Mouse (Mus musculus): ENCODE results near the gene Nkd2. TPM values are rescaled to one million over a fixed set of nuclear protein-coding genes. Genes with fewer than 3 reads are reported as not detected.

The Nkd2 gene
- polyA plus RNA-seq, 1 experiment from 2014 or later, result 18.1 TPM

Other genes starting within 250 kb of the Nkd2 start
- gene Clptm1l, start 243.6 kb downstream of the Nkd2 start, polyA plus RNA-seq (2016; fragmentation: Nextera tagmentation; extraction: Ambion mirVana), result 106 and 107 TPM in 2 replicates
- gene Tert, start 220.7 kb downstream of the Nkd2 start, polyA plus RNA-seq (2016; fragmentation: Nextera tagmentation; extraction: Ambion mirVana), result 5.6 and 7.2 TPM in 2 replicates
- gene Slc6a18, start 169.6 kb downstream of the Nkd2 start, polyA plus RNA-seq (2016; fragmentation: Nextera tagmentation; extraction: Ambion mirVana), result not detected in 2 replicates
- 0.34 TPM in 1 of 2 replicates, not detected in the other for gene Slc6a19, start 142.8 kb downstream of the Nkd2 start, polyA plus RNA-seq (2016; fragmentation: Nextera tagmentation; extraction: Ambion mirVana)
- gene Slc12a7, start 114.5 kb downstream of the Nkd2 start, polyA plus RNA-seq (2016; fragmentation: Nextera tagmentation; extraction: Ambion mirVana), result 43.4 and 53.4 TPM in 2 replicates
- gene Trip13, start 90.2 kb upstream of the Nkd2 start, polyA plus RNA-seq (2016; fragmentation: Nextera tagmentation; extraction: Ambion mirVana), result 51.5 and 61.9 TPM in 2 replicates
- 56.3 and 64.6 TPM in 2 replicates for gene Brd9, start 90.2 kb upstream of the Nkd2 start, polyA plus RNA-seq (2016; fragmentation: Nextera tagmentation; extraction: Ambion mirVana)
- gene Zdhhc11, start 116.2 kb upstream of the Nkd2 start, polyA plus RNA-seq (2016; fragmentation: Nextera tagmentation; extraction: Ambion mirVana), result not detected in 2 replicates
- gene Tppp, start 161.8 kb upstream of the Nkd2 start, polyA plus RNA-seq (2016; fragmentation: Nextera tagmentation; extraction: Ambion mirVana), result 0.85 and 2.8 TPM in 2 replicates
- 17.0 and 22.8 TPM in 2 replicates for gene Cep72, start 214.7 kb upstream of the Nkd2 start, polyA plus RNA-seq (2016; fragmentation: Nextera tagmentation; extraction: Ambion mirVana)

Data from hindbrain, embryonic 10.5 days (tissue).